Mouse (Mus musculus) hematopoietic stem cell, adult 5-6 weeks (primary cell): ENCODE measurements at regions not wholly inside any gene's neighbourhood (a gene's known extent, or its start where the extent isn't known, plus 50 kb on each side); places are given as distances from the start of the nearest gene placed in this dataset.

Experiments
- ATAC-seq, 2 experiments: fragments of 125-278 bp in 1 of 2; replicated peaks in 1 of 2; 2 replicates each; pipeline ENCODE4 v1.8.0; 2016 to 2017; ENCODE audit warnings: inconsistent platforms in 2 of 2, mild to moderate bottlenecking in 2 of 2, moderate number of reproducible peaks in 2 of 2, low read depth in 1 of 2, moderate TSS enrichment in 1 of 2; ENCODE audit not compliant: low FRiP score in 2 of 2, poor library complexity in 2 of 2, severe bottlenecking in 2 of 2, insufficient read depth in 1 of 2, low TSS enrichment in 1 of 2

DNA sequence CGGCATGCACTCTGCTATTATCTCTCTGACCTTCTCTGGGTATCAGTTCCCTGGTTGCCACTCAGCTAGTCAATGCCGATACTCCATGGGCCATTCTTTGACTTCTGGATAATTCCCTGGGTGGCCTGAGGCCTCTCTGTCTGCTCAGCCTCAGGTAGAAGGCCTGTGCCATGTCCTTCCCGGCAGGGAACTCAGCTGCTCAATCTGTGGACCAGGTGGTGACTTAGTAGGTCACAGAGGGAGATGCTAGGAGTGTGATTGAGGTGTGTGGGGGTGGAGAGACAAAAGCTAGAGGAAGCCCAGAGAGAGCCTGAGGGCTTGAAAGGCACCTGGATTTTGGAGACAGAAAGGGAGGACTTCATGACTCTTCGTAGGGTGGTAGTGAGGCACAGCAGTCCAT, 188.0 kb upstream of the Cops8 start:
- no peak for ATAC-seq

DNA sequence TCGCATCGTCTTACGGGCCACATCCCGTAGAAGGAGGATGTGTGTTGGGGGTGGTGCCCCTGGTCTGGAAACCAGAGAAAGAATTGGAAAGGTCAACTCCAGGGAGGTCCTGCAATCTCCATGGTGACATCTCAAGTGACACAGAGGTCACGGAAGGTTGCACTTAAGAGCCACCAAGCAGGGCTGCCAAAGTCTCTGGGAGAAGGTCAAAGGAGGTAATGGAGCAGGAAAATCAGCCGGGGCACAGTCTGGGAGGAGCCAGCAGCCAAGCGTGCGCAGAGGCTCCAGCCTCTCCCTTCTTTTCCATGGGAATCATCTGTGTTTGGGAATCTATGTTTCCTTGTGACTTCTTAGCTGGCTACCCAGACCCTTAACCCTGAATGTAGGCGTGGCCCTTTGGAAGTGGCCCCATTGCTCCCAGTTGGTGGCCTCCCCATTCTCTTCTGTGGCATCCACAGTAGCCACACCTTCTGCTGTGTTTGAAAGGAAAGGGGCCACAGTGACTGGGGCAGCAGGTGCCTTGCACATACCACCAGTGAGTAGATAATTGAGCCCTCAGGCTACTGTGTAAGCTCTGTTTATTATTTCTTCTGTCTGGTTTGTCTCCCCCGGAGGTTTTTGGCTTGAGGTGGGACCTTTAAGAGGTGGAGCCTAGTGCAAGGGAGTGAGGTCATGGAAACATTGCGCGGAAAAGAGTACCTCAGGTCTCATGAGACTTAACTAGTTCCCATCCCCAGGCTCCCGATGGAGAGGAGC, 178.5 kb upstream of the Cops8 start:
- no peak for ATAC-seq

DNA sequence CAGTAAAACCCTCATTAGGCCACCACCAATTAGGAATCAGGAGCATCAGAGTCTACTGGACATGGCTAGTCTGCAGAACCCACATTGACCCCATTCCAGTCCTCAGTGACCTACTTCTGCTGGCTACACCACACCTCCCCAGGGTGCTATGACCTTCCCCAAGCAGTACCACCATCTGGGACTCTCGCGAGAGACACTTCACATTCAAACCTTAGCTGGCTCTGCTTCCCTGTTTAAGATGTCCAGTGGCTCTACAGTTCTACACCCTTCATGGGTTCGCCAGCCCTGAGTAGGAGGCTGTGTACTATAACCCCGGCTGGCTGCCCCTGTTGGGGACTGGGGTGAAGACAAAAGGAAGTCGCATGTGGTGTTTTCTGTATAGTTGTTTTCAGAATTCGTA, 174.4 kb upstream of the Cops8 start:
- ATAC-seq, result no peak

DNA sequence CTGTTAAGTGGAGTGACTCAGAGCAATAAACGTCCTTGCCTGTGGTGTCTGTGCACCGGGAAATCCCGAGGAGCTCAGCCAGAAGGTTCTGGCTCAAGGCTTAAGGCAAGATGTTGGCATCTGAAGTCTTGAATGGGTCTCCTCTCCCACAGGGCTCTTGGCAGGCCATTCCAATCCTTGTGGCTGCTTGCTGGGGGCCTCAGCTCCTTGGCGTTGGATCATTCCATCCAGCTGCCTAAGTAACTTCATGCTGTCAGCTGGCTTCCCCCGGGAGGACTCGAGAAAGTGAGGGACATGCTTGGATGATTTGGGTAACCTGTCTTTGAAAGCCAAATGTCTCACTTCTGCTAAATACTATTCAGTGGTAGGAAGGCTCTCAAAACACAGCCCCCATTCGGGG, 174.0 kb upstream of the Cops8 start:
- no peak for ATAC-seq

DNA sequence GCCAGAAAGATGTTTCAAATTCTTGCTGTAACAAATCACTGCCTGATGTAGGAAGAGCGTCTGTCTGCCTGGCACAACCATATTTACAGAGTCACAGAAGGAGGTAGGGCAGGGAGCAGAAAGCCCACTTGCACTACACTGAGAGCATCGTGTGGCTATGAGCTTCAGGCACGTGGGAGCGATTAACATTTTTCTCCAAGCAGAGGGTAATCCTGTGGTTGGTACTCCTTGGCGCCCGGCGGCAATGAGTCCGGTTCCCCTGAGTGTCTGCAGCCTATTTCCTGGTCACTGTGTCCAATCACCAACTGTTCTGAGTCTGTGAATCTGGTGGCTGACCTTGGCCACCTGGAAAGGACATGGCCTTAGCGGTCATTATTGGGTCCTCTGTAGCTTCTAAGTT, 172.3 kb upstream of the Cops8 start:
- ATAC-seq, result no peak

DNA sequence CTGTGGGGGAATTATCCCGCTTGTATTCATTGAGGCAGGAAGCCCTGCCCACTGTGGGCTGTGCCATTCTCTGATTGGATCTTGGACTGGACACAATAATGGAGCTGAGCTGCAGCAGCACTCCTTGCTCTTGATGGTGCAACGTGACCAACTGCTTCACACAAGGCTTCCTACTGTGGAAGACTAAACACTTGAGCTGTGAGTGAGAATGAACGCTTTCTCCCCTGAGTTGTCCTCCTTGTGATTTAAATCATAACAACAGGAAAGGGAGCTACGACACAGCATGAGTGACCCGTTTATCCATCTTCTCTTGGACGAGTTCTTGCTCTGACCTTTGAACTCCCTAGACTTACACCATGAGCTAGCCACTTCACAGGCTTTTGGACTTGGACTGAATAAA, 171.0 kb upstream of the Cops8 start:
- no peak for ATAC-seq

DNA sequence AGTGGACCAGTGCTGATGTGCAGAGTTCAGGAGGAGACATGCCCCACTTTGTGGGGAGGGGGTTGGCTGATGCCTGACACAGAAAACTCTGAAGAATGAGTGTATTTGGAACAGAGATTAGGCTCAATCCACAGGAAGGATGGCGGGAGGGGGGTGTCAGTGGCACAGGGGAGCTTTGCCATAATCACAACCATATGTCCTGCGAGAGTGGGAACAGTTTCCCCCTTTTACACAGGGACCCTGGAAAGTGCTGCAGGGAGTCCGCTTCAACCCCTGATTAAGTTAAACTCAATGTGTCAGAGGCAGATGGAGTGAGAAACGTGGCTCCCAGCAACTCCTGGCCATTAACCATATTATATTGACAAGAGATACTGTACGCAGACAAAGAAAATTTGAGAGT, 168.9 kb upstream of the Cops8 start:
- no peak for ATAC-seq

DNA sequence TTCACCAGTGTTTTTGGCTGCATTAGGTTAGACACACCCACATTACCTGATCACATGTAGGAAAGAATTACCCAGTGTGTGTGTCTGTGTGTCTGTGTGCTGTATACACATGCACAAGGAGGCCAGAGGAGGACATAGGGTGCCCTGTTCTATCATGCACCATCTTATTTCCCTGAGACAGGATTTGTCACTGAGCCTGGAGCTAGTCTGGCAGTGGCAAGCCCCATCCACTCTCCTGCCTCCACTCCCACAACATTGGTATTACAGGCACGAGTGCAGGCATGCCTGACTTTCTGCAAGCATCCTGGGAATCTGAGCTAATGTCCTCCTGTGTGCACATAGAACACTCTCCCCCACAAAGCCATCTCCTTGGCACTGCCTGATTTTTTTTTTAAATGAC, 162.1 kb upstream of the Cops8 start:
- ATAC-seq, result no peak

DNA sequence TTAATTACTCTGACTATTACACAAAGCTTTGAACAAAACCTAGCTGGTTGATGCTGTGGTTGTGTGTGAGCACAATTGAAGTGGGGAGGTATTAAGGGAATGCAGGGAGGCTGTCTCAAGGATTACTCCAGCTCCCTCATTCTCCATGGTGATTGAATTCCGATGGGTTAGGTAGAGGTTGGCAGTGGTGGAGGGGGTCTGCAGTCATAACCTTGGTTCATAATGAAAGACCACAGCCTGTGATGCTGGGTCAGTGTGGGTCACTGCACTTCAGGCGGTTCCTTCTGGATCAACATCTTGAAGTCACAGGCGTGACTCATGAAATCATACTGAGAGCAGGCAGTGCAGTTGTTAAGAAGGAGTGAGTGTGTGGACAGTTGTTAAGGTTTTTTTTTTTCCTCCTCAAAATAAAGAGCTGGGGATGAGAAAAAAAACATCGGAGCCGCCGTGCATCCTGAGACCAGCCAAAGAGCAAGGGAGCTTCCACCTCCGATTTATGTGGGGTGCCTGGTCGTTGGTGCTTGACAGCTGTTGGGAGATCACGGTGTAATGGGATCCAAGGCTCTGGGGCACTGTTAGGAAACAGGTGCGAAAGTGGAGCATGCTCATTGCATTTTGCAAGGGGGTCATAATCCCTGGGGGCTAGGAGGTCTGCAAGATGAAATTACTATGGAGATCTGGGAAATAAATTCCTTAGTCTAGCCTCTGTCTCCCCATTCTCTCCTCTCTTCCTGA, 161.5 kb upstream of the Cops8 start:
- ATAC-seq, result no peak

DNA sequence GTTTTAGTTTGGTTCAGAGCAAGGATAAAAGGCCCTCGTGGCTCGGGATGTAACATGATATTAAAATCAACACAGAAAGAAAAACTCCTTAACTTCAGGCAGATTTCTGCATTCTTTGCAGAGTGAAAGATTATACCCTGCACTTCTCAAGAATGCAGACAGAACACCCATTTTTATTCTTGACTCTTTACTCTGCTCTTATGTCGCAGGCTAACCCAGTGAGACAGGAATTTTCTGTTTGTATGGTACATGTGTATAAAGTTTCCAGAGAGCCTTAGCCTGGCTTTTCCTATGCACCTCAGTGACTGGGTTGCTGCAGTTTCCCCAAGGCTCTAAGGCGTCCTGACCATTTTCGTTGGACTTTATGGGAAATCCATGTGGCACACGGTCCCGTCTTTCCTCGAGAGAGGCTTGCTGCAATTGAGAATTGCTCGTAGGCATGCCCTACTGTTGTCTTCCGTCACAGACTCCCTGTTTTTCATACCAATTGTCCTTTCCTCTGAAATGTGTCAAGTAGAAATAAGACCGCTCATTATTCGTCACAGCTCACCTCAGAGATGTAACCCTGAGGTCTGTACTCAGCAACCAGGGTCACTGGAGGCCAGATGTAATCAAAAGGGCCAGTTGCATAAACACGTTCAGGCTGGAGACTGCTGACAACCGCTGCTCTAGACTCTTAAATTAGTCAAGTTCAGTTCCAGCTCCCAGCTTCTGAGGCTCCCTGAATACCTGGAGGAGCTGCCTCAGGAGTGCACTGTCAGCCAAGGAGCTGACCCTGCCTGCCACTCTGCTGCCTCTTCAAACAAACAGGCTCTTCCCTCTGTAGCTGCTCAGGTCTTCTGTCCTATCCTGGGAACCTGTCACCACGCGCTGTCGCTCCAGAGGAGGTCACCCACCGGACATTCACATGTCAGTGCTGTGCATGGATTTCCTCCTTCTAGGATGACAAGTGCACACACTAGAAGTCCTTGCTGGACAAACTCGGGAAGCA, 160.2 kb upstream of the Cops8 start:
- ATAC-seq, result no peak

DNA sequence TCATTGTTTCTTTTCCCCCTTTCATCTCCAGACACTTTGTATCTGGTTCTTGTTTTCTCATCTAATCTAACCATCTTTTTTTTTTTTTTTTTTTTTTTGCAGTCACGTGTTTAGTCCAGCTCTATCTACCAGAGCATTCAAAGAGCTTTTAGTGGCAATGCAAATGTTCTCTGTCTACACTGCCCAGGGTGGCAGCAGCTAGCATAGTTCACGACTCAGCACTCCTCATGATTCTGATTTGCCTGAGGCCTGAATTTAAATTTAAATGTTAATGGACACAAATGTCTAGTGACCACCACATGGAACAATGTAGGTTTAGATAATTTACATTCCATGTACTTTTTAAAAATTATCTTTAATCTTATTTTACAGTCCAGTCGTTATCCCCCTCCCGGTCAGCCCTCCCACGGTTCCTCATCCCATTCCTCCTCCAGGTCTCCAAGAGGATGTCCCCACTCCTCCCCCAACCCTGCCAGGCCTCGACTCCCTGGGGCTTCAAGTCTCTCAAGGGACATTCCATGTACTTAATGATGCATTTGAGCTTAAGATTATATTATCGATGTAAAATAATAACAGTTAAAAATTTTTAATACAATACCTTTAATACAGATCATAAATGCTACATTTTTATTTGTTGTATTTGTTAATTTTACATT, 153.1 kb upstream of the Cops8 start:
- no peak for ATAC-seq

DNA sequence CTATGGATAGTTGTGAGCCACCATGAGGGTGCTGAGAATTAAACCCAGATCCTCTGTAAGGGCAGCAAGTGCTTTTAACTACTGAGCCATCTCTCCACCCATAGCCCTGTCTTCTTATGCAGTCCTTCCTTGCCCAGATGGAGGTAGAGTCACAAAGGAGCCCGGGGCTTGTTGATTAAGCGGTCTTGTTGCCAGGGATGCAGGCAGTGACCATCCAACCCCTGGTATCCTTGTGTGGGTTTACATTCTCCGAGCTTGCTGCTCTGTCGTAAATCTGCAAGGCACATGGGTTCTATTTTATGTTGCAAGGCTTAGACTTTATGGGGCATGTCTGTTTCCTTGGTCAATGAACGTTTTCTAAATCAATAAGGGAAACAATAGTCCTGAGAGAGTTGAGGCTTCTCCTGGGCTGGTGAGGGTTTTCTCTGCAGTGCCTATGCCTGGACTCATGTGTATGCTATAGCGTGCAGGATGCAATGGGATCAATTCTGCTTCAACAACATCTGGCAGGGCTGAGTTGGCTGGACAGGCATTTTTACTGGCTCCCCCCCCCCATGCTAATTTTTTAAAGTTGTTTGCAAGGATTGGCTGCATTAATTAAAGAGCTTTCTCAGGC, 150.7 kb upstream of the Cops8 start:
- no peak for ATAC-seq

DNA sequence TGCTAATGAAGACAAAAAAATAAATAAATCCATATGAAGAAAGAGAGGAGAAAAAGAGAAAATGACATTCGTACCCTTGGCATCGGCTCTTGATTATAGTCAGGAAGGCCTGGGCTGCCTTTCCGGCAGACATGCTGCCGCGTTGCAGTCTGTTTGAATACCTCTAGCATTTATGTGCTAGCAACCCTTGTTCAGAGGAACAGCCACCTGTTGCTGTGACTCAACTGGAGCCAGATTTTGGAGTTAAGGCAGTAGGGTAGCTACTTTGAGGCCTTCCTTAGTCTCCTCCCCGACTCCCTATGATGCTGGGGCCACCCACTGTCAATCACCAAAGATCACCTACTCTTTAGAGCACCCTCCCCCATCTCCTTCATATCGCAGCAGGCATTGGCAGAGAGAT, 148.5 kb upstream of the Cops8 start:
- ATAC-seq, result no peak

DNA sequence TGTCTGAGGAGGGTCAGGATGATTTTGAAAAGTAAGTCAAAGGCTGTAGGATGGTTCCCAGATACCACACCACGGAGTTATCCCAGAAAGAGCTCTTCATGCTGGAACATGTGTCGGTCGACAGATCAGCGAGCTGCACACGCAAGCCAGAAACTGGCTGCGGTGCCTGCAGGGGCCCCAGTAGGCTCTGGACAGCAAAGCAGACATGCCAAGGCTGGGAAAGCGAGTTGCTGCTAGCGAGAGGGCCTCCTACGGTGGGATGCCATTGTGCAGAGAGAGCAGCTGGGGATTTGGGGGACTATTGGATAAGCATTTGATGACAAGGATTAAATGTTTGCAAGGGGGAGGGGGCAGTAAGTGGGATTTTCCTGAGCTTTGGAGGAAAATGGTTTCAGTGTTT, 145.4 kb upstream of the Cops8 start:
- ATAC-seq, result no peak

DNA sequence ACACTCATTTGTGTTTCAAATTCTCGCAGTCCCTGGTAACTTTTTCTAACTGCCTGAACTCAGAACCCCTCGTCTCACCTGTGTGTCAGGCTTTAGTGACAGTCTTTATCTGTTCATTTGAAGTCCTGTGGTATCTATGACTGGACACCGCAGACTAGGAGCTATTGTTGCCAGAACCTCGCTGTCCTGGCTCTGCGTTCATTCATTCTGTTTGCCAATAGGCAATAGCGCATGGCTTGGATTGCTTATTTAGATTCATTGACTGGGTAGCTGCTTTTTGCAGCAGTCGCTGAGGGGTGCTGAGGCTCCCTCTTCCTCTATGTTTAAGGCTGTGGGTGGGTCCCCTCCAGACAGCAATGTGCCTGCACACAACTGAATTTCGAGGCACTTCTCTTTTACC, 144.6 kb upstream of the Cops8 start:
- no peak for ATAC-seq

DNA sequence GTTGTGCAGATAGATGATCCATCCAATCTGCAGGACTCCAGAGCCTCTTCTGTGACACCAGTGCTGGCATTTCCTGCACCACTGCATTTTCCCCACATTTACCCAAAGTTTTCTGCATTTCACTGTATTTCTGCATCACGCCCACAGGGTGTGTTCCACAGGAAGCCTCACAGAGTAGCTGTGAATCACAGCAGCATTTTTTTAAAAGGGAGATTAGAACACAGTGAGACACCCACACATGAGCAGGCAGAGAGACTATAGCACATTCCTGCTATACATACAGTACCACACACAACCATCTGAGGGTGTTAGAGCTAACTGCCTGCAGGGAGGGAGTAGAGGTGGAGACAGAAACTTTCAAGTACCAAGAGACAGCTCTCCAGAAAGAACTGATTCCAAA, 141.1 kb upstream of the Cops8 start:
- ATAC-seq, result no peak

DNA sequence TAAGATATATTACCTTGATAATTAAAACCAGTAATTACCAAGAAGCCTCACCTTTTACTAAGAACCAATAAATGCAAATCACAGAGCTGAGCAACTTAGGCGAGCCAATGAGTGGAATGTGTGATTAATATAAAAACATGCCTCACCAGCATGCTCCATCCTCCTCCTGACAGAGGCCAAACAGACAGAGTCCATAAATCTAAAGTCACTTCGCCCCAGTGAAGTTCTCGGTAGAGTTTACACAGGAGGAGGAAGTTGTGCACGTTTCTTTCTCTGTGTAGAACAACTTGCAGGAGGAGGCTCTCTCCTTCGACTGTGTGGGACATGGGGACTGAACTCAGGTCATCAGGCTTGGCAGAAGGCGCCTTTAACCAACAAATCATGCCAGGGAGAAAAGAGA, 139.5 kb upstream of the Cops8 start:
- no peak for ATAC-seq
